Mouse (Mus musculus): Measurements from ENCODE around the gene Map3k11. TPM values are rescaled to one million over a fixed set of nuclear protein-coding genes. Genes with fewer than 3 reads are reported as not detected.
"Not testable (repeated sequence)": the region's sequence is repeated elsewhere in the genome, so short reads cannot be mapped to it uniquely, and the experiment has no call there.

Map3k11 gene
- polyA plus RNA-seq, 1 experiment: 71.1 TPM

DNA sequence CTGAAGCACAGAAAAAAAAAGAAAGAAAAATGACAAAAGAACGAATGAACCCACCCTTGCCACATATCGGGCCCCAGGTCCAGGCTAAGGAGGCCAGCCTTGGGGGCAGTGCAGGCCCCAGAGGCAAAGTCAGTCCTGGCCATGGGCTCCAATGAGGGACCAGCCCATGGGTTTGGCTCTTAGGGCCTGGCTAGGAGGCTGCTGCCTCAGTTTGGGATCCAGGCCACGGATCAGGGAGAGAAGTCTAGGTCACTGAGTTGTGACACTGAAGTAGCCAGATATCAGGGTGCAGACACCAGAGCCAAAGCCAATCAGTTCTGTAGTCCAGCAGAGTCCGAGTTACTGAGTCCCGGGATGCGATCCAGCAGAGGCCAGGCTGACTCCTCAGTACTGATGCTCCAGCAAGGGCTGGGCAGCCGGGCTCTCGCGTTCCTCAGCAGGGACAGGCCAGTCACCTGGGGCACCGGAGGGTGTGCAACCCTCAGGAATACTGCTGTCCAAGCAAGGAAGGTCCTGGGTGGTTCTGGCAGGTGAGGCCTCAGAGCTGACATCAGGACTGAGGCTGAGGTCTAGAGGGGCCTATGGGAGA, 23.8 kb upstream of the Map3k11 start:
- DNase-seq (ENCODE audit: low read depth, low spot score): no peak
- 95% methylated on average over 10 of the region's 10 CpGs for WGBS

DNA sequence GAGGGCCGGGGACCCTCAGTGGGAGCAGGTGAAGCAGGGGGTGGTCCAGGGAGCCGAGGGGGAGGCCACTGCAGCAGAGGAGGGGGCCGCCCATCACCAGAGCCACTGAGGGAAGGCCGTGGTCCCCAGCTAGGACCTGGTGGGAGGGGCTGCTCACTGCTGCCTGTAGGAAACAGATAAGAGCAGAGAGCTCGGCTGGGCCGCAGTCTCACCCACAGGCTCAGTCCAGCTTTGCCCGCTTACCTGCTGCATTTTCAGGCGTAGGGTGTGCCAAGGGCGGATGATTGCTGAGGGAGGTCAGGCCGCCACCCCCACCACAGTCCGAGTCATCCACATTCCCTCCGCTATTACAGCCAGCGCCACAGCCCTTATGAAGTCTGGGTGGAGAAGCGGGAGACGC, 23.1 kb upstream of the Map3k11 start:
- DNase-seq (ENCODE audit: low read depth, low spot score): no peak
- 88% methylated on average over 15 of the region's 15 CpGs for WGBS

DNA sequence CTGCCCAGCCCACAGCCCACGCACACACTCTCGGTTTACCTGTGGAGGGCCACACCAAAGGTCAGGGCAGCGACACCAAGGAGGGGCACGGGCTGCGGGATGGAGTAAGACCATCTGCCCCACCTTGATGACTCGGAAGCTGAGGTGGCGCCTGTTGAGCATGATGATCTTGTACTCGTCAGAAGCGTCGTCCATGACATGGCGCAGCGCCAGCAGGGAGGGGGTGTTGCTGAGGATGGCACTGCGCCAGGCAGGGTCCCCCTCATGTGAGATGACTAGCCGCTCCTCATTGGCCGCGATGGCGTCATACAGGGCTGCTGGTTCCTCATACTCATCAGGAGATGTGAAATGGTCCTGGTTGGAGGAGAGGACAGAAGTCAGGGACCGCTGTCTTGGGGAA, 22.2 kb upstream of the Map3k11 start:
- WGBS: 88% methylated on average over 18 of the region's 18 CpGs
- DNase-seq (ENCODE audit: low read depth, low spot score): no peak

DNA sequence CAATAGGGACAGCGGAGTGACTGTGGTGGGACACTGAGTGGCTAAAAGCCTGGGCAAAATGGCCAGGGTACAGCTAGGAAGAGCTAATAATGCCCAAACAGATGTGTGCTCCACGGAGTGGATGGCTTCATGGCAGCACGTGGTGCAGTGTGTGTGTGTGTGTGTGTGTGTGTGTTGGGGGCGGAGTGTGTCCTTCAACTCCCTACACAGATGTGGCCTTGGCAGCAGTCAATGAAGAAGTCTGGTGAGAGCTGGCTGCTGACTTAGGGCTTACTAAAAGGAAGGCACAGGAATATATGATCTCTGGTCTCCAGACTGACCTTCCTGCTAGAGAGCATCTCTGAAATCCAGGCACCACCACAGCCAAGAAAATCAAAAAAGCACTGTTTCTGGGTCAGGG, 20.2 kb upstream of the Map3k11 start:
- 67% methylated on average over 4 of the region's 4 CpGs for WGBS
- no peak for DNase-seq (ENCODE audit: low read depth, low spot score)

DNA sequence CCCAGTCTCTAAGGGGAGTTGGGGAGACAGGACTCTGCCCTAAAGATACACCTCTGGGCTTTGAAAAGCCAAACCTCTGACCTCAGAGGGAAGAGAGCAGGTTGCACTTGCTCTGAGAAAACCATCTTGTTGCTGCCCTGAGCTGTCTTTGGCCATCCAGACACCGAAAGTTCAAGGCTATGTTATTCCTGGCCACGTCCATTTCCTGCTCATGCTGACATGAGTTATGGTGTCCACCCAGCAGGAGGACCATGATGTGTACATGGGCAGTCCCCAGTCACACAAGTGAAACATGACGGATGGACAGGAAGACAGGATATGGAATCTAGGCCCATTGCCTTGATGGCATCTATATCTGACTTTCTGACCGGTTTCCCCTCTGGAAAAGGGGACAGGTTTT, 8.1 kb upstream of the Map3k11 start:
- WGBS: 86% methylated on average over 4 of the region's 4 CpGs
- DNase-seq (ENCODE audit: low read depth, low spot score): no peak

DNA sequence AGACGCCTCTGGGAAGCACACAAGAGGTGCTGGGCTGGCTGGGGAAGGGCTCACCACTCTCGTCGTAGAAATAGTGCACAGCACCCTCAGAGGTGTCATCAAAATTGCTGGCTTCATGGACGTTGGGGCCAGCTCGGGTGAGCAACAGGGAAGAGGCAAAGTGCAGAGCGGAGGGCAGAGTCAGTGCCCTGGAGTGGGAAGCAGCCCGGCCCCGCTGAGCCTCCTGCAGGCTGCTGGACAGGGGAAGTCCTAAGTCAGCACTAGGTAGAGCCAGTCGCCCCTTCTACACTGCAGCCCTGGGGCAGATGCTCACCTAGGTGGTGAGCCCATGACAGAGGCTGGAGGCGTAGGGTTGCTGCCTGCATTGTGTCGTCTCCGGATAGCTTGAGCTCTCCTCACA, 4.3 kb upstream of the Map3k11 start:
- 91% methylated on average over 12 of the region's 12 CpGs for WGBS
- no peak for DNase-seq (ENCODE audit: low read depth, low spot score)

DNA sequence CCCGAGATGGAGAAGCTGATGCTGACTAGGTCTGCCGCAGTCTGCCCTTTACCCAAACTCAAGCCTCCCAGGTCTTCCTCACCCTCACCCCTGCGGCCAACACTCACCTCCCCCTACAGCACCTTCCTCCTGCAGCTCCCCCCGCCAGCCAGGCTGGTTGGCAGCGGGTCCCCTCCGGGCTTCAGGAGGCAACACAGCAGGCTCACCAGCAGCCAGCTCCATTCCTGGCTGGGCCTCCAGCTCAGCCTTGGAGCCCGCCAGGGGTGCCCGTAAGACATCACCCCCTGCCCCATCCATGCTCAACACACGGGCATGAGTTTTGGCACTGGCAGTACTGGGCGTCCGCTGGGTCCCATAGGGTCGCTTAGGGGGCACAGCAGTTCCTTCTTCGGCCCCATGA, 3.6 kb upstream of the Map3k11 start:
- no peak for DNase-seq (ENCODE audit: low read depth, low spot score)
- 90% methylated on average over 13 of the region's 13 CpGs for whole genome bisulfite sequencing

DNA sequence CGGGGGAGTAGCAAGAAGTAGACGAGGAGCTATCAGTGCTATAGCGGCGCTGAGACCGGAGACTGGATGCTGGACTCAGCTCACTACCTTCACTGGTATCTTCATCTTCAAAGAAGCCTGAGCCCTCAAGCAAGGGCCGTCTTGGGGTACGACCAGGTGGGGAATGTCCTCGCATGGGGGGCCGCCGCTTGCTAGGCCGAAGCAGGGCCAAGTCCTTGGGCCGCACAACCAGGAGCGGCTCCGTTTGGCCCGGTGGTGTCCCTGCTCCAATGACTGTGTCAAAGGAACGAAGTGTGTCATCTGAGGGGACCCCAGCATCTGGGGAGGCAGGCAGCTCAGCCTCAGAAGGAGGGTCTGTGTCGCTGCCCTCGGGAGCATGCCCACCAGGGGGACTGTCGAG, 3.1 kb upstream of the Map3k11 start:
- WGBS: 96% methylated on average over 19 of the region's 19 CpGs

DNA sequence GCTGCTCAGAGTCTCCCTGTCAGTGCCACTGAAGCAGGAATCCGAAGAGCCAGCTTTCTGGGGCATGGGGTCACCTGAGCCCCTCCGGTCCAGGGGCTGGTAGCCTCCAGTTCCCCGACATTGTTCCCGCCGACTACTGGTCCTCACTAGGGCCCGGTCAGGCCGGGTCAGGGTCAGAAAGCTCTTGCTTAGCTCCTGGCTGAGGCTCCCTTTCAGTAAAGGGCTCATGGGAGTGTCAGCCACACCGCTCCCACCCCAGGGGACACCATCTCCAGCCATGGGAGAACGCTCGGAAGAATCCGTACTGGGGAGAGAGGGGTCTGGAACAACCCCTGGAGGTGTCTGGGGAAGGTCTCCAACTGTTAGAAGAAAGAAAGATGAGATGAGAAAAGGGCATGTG, 2.7 kb upstream of the Map3k11 start:
- 95% methylated on average over 11 of the region's 11 CpGs for WGBS
- no peak for DNase-seq (ENCODE audit: low read depth, low spot score)

More for the DNA sequence above, 3.1 kb upstream of the Map3k11 start:
- DNase-seq (ENCODE audit: low read depth, low spot score): no peak

DNA sequence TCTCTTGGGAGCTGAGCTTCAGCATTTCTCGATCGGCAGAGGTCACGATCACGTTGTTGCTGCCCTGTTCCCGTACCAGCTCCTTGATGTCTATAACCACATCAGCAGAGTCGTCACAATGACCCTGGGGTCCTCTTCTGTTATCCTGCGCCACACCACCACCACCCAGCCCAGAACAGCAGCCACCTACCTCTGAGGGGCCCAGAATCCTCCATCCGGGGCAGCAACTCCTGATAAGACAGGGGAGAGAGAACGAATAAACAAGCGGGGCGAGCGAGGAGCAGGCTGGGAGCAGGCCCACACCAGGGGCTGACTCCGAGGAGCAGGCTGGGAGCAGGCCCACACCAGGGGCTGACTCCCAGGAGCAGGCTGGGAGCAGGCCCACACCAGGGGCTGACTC, 2.1 kb upstream of the Map3k11 start:
- DNase-seq (ENCODE audit: low read depth, low spot score): no peak
- 90% methylated on average over 13 of the region's 13 CpGs for WGBS

DNA sequence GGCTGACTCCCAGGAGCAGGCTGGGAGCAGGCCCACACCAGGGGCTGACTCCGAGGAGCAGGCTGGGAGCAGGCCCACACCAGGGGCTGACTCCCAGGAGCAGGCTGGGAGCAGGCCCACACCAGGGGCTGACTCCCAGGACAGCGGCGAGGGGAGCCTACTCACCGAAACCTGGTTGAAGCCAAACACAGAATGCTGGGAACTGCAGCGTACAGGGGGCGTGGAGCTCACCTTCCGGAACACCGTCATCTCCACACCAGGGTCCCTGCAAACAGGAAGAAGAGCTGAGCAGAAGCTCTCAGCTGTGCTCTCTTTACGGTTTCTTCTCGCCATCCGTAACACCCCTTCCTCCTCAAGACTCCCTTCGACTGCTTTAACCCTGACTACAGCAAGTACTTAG, 1.6 kb upstream of the Map3k11 start:
- DNase-seq (ENCODE audit: low read depth, low spot score): not testable (repeated sequence)
- WGBS: 93% methylated on average over 12 of the region's 12 CpGs

DNA sequence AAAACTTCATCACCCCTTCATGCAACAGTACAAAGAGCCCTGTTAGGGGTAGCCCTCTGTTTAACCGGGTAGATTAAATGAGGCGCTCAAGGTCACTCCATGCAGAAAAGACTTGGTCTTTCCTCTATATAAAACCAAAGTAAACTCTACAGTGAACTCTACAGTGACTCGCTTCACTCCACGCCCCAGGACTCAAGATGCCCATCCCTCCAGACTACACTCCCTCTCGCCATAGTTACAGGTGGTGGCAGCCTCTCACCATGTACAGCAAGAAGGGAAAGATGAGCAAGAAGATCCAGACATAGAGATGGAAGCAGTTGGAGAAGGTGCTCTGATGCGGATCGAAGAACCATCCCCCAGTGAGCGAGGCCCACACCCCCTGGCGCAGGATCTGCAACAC, 804 bp upstream of the Map3k11 start:
- no peak for DNase-seq (ENCODE audit: low read depth, low spot score)
- 9% methylated on average over 9 of the region's 9 CpGs for WGBS

DNA sequence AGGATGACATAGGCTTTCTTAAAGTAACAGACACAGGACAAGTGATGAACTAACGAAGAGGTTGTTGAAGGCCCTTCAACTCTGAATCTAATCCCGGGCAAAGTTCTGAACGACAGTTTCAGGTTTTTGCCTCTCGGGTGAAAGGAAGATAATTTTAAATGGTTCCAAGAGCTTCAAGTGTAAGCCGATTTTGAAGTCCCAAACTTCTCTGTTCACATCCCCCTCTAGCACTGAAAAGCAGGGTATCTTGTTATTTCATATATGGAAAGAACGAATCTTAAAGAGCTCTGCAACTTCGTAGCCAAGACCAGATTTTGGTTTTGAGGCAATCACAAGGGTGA, 516 bp downstream of the Map3k11 start:
- WGBS: under 1% methylated on average over 7 of the region's 7 CpGs

DNA sequence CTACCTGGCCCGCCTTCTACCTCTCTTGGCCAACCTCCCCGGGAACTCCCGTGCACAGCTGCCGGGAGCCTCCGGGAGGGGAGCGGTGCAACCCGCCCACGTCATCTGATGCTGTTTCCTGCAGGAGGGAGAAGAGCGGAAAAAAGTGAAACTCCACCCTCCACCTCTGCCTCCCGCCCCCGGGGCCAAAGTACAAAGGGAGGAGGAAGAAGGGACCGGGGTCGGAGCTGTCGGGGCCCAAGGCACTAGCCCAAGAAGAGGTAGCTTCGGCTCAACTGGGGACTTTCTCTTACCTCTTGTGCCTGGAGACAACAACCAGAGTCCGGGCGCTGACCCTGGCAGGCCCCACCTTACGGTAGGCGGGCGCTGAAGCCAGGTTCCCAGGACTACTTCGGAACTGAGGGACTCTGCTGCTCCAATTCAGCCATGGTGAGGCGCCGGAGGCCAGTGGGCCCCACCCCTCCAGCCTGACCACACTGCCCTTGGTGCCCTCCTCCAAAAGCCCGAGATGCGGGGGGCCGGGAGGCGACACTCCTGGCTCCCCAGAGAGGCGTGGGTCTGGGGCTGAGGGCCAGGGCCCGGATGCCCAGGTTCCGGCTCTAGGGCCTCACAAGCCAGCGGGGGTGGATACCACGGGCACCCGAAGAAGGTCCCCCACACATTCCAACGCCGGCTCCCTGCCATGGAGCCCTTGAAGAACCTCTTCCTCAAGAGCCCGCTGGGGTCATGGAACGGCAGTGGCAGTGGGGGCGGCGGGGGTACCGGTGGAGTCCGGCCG, 1.2 kb downstream of the Map3k11 start:
- peak; percentile 93 for DNase-seq (ENCODE audit: low read depth, low spot score)
- WGBS: 3% methylated on average over 42 of the region's 42 CpGs

More for the DNA sequence above, 516 bp downstream of the Map3k11 start:
- DNase-seq (ENCODE audit: low read depth, low spot score): no peak

DNA sequence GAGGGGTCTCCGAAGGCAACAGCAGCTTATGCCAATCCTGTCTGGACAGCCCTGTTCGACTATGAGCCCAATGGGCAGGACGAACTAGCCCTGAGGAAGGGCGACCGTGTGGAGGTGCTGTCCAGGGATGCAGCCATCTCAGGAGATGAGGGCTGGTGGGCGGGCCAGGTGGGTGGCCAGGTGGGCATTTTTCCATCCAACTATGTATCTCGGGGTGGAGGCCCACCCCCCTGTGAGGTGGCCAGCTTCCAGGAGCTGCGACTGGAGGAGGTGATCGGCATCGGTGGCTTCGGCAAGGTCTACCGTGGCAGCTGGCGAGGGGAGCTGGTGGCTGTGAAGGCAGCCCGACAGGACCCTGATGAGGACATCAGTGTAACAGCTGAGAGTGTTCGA, 1.8 kb downstream of the Map3k11 start:
- no peak for DNase-seq (ENCODE audit: low read depth, low spot score)
- WGBS: 18% methylated on average over 15 of the region's 15 CpGs

DNA sequence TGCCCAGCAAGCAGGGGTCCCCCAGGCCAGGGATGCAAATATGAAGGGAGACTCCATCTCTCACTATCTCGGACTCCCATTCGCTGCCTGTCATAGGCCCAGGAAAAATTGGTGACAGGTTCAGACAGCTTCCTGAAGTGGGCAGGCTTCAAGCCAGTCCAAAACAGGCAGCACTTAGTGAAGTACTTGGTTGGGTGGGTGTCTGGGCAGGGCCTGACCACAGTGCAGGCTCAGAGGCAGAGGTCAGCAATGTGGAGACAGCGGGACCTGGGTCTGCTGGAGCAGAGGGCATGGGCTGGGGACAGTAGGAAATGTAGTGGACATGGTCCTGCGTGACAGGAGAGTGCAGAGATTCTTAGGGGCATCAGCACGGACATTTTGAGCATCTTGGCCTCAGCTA, 3.1 kb downstream of the Map3k11 start:
- no peak for DNase-seq (ENCODE audit: low read depth, low spot score)
- 64% methylated on average over 5 of the region's 5 CpGs for WGBS

DNA sequence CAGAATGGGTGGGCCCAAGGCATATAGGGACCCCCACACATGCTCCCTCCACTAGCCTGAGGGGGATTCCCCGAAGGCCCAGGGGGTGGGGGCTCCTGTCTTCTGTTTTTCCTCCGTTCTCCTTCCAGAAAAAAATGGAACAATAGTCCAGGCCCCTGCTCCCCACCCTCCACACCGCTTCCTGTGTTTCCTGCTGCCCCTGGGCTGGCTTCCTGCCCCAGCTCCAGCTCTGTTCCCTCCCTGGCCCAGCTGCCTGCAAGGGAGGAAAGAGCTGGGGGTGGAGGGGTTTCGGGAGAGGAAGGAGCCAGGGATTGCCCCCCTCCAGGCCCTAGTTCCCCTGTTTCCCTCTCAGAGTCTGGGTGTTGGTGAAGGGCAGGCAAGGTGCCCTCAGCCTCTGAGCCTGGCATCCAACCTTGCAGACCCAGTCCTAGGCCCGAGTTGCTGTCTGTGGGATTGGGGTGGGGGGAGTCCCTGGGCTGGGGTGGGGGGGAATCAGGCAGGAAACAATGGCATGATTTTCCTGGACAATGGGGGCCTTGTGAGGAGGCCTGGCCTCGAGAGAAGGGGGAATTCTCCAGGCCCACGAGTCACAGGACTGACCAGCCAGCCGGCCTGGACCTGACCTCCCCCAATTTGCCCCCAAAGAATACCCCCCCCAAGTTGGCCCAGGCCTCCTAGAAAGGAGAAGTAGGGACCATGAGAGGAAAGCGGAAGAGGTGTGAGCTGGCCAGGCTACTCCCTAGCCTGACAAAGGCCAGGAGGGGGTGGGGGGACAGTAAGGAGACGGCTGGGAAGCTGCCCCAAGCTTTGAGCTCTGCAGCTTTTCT, 3.8 kb downstream of the Map3k11 start:
- WGBS: 63% methylated on average over 10 of the region's 10 CpGs
- DNase-seq (ENCODE audit: low read depth, low spot score): no peak

DNA sequence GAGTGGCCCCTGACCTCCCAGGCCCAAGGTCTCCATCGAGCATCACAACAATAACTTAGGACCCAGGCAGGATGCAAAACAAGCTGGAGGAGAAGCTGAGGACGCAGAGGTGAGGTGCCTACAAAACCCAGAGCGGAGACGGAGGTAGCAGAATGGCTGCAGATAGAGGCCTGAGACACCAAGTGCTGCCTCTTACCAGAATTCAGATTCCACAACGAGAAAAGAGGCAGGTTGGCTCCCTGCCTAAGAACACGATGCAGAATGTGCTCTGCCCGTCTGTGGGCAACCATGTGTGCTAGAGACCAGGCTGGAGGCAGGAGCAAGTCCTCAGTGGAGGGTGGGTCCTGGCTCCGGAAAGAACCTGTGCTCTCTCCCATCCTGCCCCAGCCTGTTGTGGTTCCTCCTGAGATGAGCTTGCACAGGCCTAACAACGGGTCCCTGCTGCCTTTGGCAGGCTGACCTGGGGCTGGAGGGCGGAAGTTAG, 4.4 kb downstream of the Map3k11 start:
- no peak for DNase-seq (ENCODE audit: low read depth, low spot score)
- 61% methylated on average over 10 of the region's 10 CpGs for WGBS

DNA sequence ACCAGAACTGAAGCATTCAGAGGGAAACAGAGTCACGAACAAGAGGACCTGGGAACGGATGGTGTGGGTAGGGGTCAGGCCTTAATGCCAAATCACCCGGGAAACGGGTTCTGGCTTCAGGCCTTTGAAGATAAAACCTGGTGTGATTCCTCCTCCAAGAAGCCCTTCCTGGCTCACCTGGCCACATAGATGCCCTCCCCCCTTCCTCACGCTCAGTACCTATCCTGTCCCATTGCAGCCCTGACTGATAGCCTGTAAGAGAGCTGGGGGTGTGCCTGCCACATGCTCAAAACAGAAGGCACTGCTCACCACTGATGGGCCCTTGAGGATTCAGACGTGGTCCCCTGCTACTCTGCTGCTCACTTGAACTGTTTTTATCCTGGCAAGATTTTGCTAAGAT, 5.3 kb downstream of the Map3k11 start:
- 78% methylated on average over 6 of the region's 6 CpGs for WGBS

DNA sequence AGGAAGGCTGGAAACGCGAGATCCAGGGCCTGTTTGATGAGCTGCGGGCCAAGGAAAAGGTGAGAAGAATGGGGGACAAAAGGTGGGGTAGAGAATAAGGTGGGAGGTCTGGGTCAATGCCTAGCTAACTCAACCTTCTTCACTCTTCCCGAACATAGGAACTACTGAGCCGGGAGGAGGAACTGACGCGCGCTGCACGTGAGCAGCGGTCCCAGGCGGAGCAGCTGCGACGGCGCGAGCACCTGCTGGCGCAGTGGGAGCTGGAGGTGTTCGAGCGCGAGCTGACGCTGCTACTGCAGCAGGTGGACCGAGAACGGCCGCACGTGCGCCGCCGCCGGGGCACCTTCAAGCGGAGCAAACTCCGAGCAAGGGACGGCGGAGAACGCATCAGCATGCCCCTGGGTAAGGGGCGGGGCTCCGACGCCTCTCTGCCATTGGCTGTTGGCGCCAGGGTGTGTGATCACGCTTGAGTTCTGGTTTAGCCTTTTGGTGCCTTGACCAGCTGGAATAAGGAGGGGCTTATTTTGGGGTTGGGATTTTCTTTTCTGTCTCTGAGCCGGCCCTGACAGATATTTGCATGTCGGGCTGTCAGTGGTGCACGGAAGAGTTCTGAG, 7.4 kb downstream of the Map3k11 start:
- WGBS: 71% methylated on average over 41 of the region's 41 CpGs
- no peak for DNase-seq (ENCODE audit: low read depth, low spot score)

More for the DNA sequence above, 5.3 kb downstream of the Map3k11 start:
- DNase-seq (ENCODE audit: low read depth, low spot score): no peak
